Mouse (Mus musculus): Measurements from ENCODE around the gene Faf1. TPM values are rescaled to one million over a fixed set of nuclear protein-coding genes. Genes with fewer than 3 reads are reported as not detected.

The Faf1 gene
- polyA plus RNA-seq, 1 experiment: 7.4 TPM

- H3K4me1 ChIP-seq (ENCODE audit: control insufficient read depth, insufficient read depth, low read length): no peaks in the 10 kb centered on the region
- WGBS: 96% methylated on average over 3 of the region's 3 CpGs
- DNase-seq: no peak
- no peak overlapping the region for H3K4me3 ChIP-seq (replicated peaks; ENCODE audit: extremely low read depth, low read depth, low read length)
- TF ChIP-seq CTCF (IDR thresholded peaks at IDR 0.05; ENCODE audit: insufficient read depth, low read length): no peak
- TF ChIP-seq POLR2A (IDR thresholded peaks at IDR 0.05; ENCODE audit: borderline replicate concordance, extremely low read depth, low read depth, low read length): no peak
Measured at GRCm38 (mm10) chr4:109936557-109936956, 260.2 kb downstream of the Faf1 start.

GRCm38 (mm10) chr4:109939291-109939690, 262.9 kb downstream of the Faf1 start:
- no peak for TF ChIP-seq POLR2A (IDR thresholded peaks at IDR 0.05; ENCODE audit: borderline replicate concordance, extremely low read depth, low read depth, low read length)
- TF ChIP-seq CTCF (IDR thresholded peaks at IDR 0.05; ENCODE audit: insufficient read depth, low read length): no peak
- Histone ChIP-seq H3K4me3 (replicated peaks; ENCODE audit: extremely low read depth, low read depth, low read length) (no peak overlapping the region), H3K4me1 (ENCODE audit: control insufficient read depth, insufficient read depth, low read length) (no peaks in the 10 kb centered on the region)
- DNase-seq: no peak

DNA sequence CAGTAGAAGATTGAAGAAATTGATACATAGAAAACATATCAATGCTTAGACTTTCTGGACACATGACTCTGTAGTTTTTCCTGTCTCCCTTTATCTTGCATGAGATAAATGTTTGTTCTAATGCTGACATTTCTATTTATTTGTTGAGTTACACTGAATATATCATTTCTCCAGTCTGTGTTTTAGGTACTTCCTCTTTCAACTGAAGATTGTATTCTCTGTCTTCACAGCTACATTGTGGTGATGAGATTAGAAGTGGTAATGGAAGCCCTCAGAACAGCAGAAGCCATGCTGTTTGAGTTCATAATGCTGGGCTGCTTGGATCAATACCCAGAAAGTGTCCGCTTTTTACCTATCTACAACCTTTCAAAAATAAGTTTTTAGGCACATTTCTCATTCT, 269.2 kb downstream of the Faf1 start:
- Histone ChIP-seq H3K4me3 (replicated peaks; ENCODE audit: extremely low read depth, low read depth, low read length) (no peak overlapping the region), H3K4me1 (ENCODE audit: control insufficient read depth, insufficient read depth, low read length) (no peaks in the 10 kb centered on the region)
- no peak for DNase-seq
- 94% methylated on average over 1 of the region's 1 CpGs for WGBS
- TF ChIP-seq POLR2A (IDR thresholded peaks at IDR 0.05; ENCODE audit: borderline replicate concordance, extremely low read depth, low read depth, low read length): no peak
- TF ChIP-seq CTCF (IDR thresholded peaks at IDR 0.05; ENCODE audit: insufficient read depth, low read length): no peak

DNA sequence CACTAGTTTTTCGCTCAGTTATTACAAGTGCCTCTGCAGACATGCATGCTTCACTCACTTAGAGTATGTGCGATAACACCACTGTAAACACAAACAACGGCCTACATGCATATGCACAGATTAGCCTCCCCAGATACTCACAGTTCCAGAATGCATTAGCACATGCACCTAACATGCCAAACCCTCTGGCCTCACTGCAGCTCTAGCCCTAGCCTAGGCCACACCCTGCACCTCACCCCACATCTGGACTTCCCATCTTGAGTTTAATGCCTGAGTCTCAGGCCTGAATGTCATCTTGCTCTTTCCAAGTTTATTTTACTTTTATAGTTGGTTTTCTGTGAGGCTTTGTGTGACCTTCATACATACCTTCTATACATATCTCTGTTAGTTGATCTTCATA, 272.9 kb downstream of the Faf1 start:
- DNase-seq: no peak
- 91% methylated on average over 3 of the region's 3 CpGs for WGBS
- no peaks in the 10 kb centered on the region for H3K4me1 ChIP-seq (ENCODE audit: control insufficient read depth, insufficient read depth, low read length)
- H3K4me3 ChIP-seq (replicated peaks; ENCODE audit: extremely low read depth, low read depth, low read length): no peak overlapping the region
- TF ChIP-seq POLR2A (IDR thresholded peaks at IDR 0.05; ENCODE audit: borderline replicate concordance, extremely low read depth, low read depth, low read length) (no peak), CTCF (IDR thresholded peaks at IDR 0.05; ENCODE audit: insufficient read depth, low read length) (no peak)

DNA sequence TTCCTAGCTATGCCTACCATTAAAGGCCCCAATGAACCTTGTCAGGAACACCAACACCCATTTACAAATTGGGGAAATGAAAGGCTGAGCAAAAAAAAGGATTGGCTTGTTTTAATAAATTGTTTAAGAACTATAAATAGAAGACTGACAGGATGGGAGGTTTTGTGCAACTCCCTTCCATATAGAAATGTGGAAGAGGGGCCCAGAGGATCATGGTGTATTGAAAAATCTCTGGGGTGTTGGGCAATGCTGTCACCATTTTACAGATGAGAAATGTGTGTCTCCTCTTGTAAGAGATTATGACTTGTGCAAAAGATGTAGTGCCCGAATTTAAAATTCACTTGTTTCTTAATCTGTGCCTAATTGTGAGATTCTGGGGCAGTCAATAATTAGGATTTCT, 277.1 kb downstream of the Faf1 start:
- H3K4me1 ChIP-seq (ENCODE audit: control insufficient read depth, insufficient read depth, low read length): no peaks in the 10 kb centered on the region
- no peak for DNase-seq
- no peak for TF ChIP-seq POLR2A (IDR thresholded peaks at IDR 0.05; ENCODE audit: borderline replicate concordance, extremely low read depth, low read depth, low read length)
- 89% methylated on average over 1 of the region's 1 CpGs for WGBS
- no peak overlapping the region for H3K4me3 ChIP-seq (replicated peaks; ENCODE audit: extremely low read depth, low read depth, low read length)

DNA sequence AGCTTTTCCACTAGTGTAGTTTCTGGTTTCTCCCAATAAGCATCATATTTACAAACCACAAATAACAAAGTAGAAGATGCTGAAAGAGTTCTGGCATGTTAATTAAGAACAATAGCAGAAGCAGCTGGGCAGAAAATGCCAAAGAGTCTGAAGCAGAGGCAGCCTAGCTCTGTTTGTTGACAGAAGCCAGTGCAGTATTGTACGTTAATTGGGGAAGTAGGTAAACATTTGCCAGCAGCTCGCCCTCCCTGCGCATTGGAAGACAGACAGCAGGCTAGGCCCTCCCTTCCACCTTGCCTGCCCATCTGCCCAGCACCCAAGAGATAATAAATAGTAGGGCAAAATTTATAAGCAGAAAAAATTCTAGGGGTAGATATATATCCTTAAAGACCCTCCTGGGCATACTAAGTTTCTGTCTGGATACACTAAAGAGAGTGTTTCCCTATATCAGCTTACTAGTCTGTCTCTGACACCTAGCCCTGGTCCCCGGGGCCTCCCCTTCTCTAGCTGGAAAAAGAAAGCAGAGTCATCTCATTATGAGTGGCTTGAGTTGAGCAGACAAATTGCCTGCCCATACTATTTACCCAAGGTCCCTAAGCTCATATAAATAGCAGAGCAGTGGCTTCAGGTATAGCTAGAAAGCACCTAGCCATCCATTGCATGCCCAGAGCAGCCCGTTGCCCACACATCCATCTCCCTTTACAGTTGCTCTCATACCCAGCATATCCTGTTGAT, 284.0 kb downstream of the Faf1 start:
- no peak for DNase-seq
- no peak overlapping the region for H3K4me3 ChIP-seq (replicated peaks; ENCODE audit: extremely low read depth, low read depth, low read length)
- H3K4me1 ChIP-seq (ENCODE audit: control insufficient read depth, insufficient read depth, low read length): no peaks in the 10 kb centered on the region
- 62% methylated on average over 5 of the region's 5 CpGs for WGBS
- no peak for TF ChIP-seq CTCF (IDR thresholded peaks at IDR 0.05; ENCODE audit: insufficient read depth, low read length)
- TF ChIP-seq POLR2A (IDR thresholded peaks at IDR 0.05; ENCODE audit: borderline replicate concordance, extremely low read depth, low read depth, low read length): no peak

DNA sequence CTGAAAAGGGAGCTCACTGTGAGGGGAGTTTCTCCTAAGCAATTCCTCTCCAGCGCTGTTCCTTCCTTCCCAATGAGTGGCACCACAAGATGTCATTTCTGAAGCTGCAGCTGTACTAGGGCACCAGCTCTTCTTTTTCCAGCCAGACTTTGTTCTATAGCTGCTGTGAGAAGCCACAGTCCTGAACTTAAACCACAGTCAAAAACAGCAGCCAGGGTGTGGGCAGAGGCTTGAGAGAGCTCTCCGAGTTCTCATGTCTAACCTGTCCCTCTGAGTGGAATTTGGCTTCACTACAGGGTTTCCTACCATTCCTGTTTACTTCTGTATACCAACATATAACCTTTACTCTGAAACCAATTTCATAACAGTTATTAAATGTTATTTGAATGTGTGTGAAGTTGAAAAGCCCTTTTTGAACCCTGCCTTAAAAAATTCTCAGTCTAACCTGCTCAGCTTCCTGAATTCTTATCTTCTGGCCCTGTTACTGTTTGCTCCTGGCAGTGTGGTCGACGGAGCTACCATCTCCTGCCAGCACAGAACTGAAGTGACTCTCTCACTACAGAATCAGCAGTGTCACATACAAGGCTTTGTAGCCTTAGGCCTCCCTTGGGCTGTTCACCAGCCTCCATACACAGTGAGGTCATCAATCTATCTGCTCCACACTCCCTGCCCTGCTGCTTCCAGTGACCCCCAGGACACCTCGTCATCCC, 287.3 kb downstream of the Faf1 start:
- no peak for TF ChIP-seq CTCF (IDR thresholded peaks at IDR 0.05; ENCODE audit: insufficient read depth, low read length)
- no peak for TF ChIP-seq POLR2A (IDR thresholded peaks at IDR 0.05; ENCODE audit: borderline replicate concordance, extremely low read depth, low read depth, low read length)
- no peaks in the 10 kb centered on the region for H3K4me1 ChIP-seq (ENCODE audit: control insufficient read depth, insufficient read depth, low read length)
- no peak overlapping the region for H3K4me3 ChIP-seq (replicated peaks; ENCODE audit: extremely low read depth, low read depth, low read length)
- DNase-seq: no peak
- WGBS: 76% methylated on average over 5 of the region's 5 CpGs

DNA sequence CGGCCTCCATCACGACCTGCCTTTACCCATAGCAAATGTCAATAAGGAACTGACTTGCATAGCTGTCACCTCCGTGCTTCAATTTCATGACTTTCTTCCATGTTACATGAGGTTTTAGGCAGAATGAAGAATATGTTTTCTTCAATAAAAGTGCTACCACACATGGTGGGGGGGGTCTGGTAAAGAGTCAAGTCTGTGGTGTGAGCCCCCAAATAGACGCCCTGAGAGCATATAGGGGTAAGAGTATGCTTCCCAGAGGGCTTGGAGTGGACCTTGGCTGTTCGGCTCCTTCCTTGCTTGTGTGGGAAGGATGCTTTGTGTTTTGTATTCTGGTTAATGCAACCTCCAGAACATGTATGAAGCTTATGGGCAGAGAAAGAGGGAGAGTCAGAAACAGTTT, 293.2 kb downstream of the Faf1 start:
- Histone ChIP-seq H3K4me3 (replicated peaks; ENCODE audit: extremely low read depth, low read depth, low read length) (no peak overlapping the region), H3K4me1 (ENCODE audit: control insufficient read depth, insufficient read depth, low read length) (no peaks in the 10 kb centered on the region)
- DNase-seq: no peak
- TF ChIP-seq POLR2A (IDR thresholded peaks at IDR 0.05; ENCODE audit: borderline replicate concordance, extremely low read depth, low read depth, low read length): no peak
- TF ChIP-seq CTCF (IDR thresholded peaks at IDR 0.05; ENCODE audit: insufficient read depth, low read length): no peak
- WGBS: 83% methylated on average over 5 of the region's 5 CpGs

DNA sequence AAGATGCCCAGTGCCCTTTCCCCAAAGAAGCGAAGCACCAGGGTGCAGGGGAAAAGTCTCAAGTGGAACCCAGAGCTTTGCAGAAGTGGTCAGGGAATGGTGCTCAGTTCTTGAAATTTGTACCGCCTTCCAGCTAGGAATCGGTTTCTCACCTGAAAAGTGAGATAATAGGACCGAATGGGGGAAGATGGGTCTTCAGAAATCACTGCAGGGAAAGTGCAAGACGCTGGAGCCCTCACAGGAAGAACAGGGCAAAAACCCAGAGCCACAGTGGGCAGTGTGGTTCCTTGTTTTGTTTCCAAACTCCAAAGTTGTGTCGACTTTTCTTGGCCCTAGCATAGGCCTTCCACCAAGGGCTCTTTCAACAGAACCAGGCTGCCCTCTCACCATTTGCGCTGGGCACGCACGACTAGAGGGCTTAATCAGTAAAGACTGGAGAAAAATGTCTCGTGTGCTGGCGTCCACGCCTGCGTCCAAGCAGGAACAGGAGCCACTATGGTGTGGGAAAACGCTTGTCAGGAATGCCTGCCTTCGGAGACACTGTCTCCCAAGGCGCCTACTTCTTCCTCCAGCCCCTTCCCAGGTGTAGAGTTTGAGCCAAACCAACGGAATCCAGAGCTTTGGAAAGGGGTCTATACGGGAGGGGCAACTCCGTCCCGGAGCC, 297.7 kb downstream of the Faf1 start:
- WGBS: 7% methylated on average over 20 of the region's 20 CpGs
- Histone ChIP-seq H3K4me3 (replicated peaks; ENCODE audit: extremely low read depth, low read depth, low read length) (no peak overlapping the region), H3K4me1 (ENCODE audit: control insufficient read depth, insufficient read depth, low read length) (no peaks in the 10 kb centered on the region)
- TF ChIP-seq CTCF (IDR thresholded peaks at IDR 0.05; ENCODE audit: insufficient read depth, low read length) (no peak), POLR2A (IDR thresholded peaks at IDR 0.05; ENCODE audit: borderline replicate concordance, extremely low read depth, low read depth, low read length) (no peak)
- DNase-seq: no peak

All from lung, adult 2 months (tissue).